Mouse (Mus musculus): Measurements from ENCODE around the gene Gast. TPM values are rescaled to one million over a fixed set of nuclear protein-coding genes. Genes with fewer than 3 reads are reported as not detected.

Gene Gast
- polyA plus RNA-seq (2012; rRNA removed; ENCODE audit: low replicate concordance) = 1.2 and 240 TPM in 2 replicates

DNA sequence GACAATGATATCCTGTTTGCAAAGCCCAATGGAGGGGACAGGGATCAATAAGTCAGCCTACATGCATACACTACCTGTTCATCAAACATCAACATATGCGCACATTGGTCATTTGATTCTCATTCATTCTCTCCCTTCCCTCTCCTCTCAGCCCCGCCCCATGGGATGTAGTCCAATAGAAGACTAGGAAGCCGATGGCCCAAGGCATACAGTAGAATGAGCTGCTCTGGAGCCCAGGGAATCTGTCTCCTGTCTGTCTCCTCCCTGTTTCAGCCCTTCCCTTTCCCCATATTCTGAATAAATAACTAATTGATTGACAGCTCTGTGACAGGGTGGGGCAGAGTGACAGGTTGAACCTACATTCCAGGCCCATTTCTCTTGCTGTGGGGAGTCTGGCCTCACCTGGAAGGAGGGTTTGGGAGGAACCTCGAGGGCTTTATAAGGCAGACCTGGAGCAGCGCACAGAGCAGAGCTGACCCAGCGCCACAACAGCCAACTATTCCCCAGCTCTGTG, at the start of gene Gast:
Gene Gast (plus strand): TSS at position 464 of the 514 bp plus-strand sequence.

DNA sequence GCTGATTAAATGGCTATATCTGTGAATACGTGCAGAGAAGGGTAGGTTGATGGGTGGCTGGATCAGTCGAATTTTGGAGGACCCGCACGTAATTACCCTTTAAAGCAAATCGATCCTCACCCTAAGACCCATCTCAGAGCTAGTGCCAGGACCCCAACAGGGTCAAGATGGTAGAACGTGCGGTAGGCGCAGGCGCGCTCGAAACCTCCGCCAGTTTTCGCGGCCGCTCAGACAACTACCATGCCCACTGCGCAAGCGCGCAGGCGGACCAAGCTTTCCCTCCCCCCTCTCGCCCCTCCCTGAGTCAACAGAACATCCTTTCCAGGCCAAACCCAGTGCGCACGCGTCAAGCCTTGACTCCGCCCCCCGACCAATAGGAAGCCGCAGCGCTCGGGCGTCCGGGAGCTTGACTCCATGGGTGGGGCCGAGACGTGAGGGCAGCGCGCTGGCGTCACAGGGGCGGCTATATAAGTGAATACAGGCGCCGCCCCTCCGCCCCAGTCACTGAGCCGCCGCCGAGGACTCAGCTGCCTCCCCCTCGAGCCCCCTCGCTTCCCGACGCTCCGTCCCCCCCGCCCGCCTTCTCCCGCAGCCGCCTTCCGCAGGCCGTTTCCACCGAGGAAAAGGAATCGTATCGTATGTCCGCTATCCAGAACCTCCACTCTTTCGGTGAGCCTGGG, 14.6 kb upstream of the Gast start, which contains the start of gene Eif1:
Gene Eif1 (plus strand): TSS at position 394 of the 680 bp plus-strand sequence.

DNA sequence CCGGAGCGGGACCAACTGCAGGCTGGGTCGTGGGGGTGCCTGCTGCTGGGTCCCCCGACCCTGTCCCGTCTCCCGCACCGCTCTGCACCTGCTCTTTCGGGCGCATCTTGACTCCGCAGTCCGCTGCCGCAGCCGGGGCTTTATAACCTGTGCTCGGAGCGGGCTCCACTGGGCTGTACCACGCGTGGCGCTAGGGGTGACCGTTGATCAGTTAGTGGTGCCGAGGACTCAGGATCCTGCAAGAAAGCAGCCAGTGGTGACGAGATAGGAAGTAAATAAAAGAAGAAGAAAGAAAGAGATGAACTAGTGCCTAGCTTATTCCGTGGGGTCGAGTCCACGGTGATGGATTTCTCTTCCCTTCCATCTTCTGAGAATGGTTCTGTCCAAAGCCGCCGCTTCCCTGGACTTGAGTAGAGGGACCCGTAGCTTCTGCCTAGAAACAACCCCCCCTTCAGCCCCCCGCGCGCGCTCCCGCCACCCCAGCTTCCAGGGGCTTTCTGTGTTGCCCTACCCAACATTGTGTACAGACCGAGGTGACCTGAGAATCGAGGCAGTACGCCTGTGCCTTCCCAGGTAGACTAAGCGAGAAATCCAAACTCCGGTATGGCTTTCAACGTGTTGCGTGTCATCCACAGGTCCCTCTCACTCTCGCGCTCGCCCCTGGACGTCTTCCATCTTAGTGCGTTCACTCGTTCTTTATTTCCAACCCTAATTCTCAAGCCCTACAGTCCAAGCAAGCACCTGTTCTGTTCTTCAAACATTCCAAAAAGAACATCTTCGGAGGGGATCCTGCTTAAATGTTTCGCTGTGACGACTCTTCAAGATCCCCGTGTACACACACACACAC, 22.0 kb downstream of the Gast start, which contains the start of gene Hap1:
Gene Hap1 (minus strand): TSS at position 157 of the 847 bp plus-strand sequence.

Other genes with a start within 250 kb of the Gast start
- 0.18 TPM in 1 of 2 replicates, not detected in the other for gene Krt32, start 246.2 kb upstream of the Gast start, polyA plus RNA-seq (2012; rRNA removed; ENCODE audit: low replicate concordance)
- not detected in 2 replicates for gene Krt35, start 238.2 kb upstream of the Gast start, polyA plus RNA-seq (2012; rRNA removed; ENCODE audit: low replicate concordance)
- gene Krt36, start 228.8 kb upstream of the Gast start, polyA plus RNA-seq (2012; rRNA removed; ENCODE audit: low replicate concordance) = 0.11 TPM in 1 of 2 replicates, not detected in the other
- 0.24 and 2.1 TPM in 2 replicates for gene Krt13, start 212.8 kb upstream of the Gast start, polyA plus RNA-seq (2012; rRNA removed; ENCODE audit: low replicate concordance)
- gene Krt15, start 198.5 kb upstream of the Gast start, polyA plus RNA-seq (2012; rRNA removed; ENCODE audit: low replicate concordance) = 0.12 and 0.37 TPM in 2 replicates
- gene Krt19, start 185.7 kb upstream of the Gast start, polyA plus RNA-seq (2012; rRNA removed; ENCODE audit: low replicate concordance) = 1,125 and 1,286 TPM in 2 replicates
- gene Krt9, start 141.2 kb upstream of the Gast start, polyA plus RNA-seq (2012; rRNA removed; ENCODE audit: low replicate concordance) = not detected in 2 replicates
- 0.05 and 0.34 TPM in 2 replicates for gene Krt14, start 126.9 kb upstream of the Gast start, polyA plus RNA-seq (2012; rRNA removed; ENCODE audit: low replicate concordance)
- not detected in 2 replicates for gene Krt16, start 85.5 kb upstream of the Gast start, polyA plus RNA-seq (2012; rRNA removed; ENCODE audit: low replicate concordance)
- 0.13 and 0.21 TPM in 2 replicates for gene Krt17, start 73.4 kb upstream of the Gast start, polyA plus RNA-seq (2012; rRNA removed; ENCODE audit: low replicate concordance)
- not detected in 2 replicates for gene Krt42, start 64.5 kb upstream of the Gast start, polyA plus RNA-seq (2012; rRNA removed; ENCODE audit: low replicate concordance)
- gene Eif1, start 14.5 kb upstream of the Gast start, polyA plus RNA-seq (2012; rRNA removed; ENCODE audit: low replicate concordance) = 94.6 and 104 TPM in 2 replicates
- gene Hap1, start 21.7 kb downstream of the Gast start, polyA plus RNA-seq (2012; rRNA removed; ENCODE audit: low replicate concordance) = 3.5 and 3.6 TPM in 2 replicates
- gene Jup, start 63.4 kb downstream of the Gast start, polyA plus RNA-seq (2012; rRNA removed; ENCODE audit: low replicate concordance) = 369 and 374 TPM in 2 replicates
- 10.5 and 15.2 TPM in 2 replicates for gene P3h4, start 80.4 kb downstream of the Gast start, polyA plus RNA-seq (2012; rRNA removed; ENCODE audit: low replicate concordance)
- 10.9 and 14.3 TPM in 2 replicates for gene Fkbp10, start 81.3 kb downstream of the Gast start, polyA plus RNA-seq (2012; rRNA removed; ENCODE audit: low replicate concordance)
- 5.7 and 20.7 TPM in 2 replicates for gene Nt5c3b, start 107.4 kb downstream of the Gast start, polyA plus RNA-seq (2012; rRNA removed; ENCODE audit: low replicate concordance)
- gene Klhl10, start 107.5 kb downstream of the Gast start, polyA plus RNA-seq (2012; rRNA removed; ENCODE audit: low replicate concordance) = not detected in 2 replicates
- 0.66 and 1.8 TPM in 2 replicates for gene Klhl11, start 138.3 kb downstream of the Gast start, polyA plus RNA-seq (2012; rRNA removed; ENCODE audit: low replicate concordance)
- gene Acly, start 193.6 kb downstream of the Gast start, polyA plus RNA-seq (2012; rRNA removed; ENCODE audit: low replicate concordance) = 14.8 and 19.5 TPM in 2 replicates
- gene Ttc25, start 211.2 kb downstream of the Gast start, polyA plus RNA-seq (2012; rRNA removed; ENCODE audit: low replicate concordance) = 0.02 and 0.09 TPM in 2 replicates
- 13.1 and 17.8 TPM in 2 replicates for gene Cnp, start 240.5 kb downstream of the Gast start, polyA plus RNA-seq (2012; rRNA removed; ENCODE audit: low replicate concordance)